Mouse (Mus musculus): ENCODE data around the gene Slc25a38. TPM values are rescaled to one million over a fixed set of nuclear protein-coding genes. Genes with fewer than 3 reads are reported as not detected.

Gene Slc25a38
- polyA plus RNA-seq, 1 experiment from 2014 or later, result 46.6 TPM

DNA sequence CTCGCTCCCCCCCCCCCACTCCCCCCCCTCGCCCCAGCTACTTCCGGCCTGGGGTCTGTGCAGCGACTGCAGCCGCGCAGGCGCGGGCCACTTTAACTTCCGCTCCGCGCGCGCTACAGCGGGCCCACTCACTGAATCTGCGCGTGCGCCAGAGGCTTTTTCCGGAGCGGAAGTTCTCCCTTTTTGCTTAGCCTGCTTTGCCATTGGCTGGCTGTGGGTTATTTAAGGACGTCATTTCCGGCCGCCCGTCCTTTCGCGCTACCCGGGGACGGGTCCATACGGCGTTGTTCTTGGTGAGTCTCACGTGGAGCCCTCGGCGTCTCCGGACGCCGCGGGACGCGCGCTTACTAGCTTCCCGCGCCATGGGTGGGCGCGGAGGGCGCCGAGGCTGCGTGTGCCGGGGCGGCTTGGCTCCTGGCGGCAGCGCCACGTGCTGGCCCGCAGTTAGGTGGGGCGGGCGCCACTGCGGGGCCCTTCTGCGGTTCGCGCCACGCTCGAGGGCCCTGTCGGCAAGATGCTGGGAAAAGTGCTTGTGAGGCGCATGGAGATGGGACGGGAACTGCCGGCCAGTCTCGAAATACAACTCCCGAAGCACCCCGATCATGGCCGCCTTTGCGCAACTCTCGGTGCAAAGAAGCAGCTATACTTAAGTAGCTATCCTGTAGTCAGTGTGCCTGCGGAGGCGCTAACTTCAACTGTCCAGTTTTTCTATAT is 17.5 kb downstream of the Slc25a38 start, which contains the start of gene Rpsa:
Gene Rpsa (plus strand): TSS at position 152 of the 714 bp plus-strand sequence.
- peak within 1 kb of the TSS; percentile 88 for H3K27ac ChIP-seq (replicated peaks)
- H3K9ac ChIP-seq (replicated peaks), result peak within 1 kb of the TSS; percentile 98
- ATAC-seq (ENCODE audit: low FRiP score), result peak; percentile 96
- H3K4me2 ChIP-seq, result peak within 1 kb of the TSS; percentile 85
- peaks cover 20% of the 10 kb centered on the region for H3K4me1 ChIP-seq
- no peaks in the 10 kb centered on the region for H3K27me3 ChIP-seq (replicated peaks)
- no peaks in the 10 kb centered on the region for H3K9me3 ChIP-seq (replicated peaks)
- H3K36me3 ChIP-seq, result peaks cover 53% of the 10 kb centered on the region
- under 1% methylated on average over 66 of the region's 72 CpGs for WGBS
- H3K4me3 ChIP-seq (replicated peaks), result peak within 1 kb of the TSS; percentile 100

DNA sequence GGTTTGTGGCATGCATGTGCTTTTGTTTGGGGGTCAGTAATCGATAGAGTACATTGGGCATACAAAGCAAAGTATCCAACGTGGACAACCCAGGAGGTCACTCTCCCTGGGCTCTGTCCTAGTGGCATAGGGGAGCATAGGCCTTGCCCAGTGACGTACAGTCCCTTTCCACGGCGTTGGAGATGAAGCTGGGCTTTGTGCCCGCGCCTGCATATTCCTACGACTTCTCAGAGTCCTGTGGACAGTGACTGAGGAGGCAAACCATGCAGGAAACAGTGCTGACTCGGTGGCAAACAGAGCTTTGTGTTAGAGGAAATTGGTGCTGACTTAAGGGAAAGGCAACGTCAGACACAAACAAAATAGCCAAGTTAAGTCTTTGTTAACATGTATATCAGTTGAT is 19.1 kb downstream of the Slc25a38 start:
- H3K27me3 ChIP-seq (replicated peaks), result no peaks in the 10 kb centered on the region
- H3K9ac ChIP-seq (replicated peaks), result peak overlapping the region; percentile 98; the same call in 1 of the 2 replicates
- no peaks in the 10 kb centered on the region for H3K9me3 ChIP-seq (replicated peaks)
- H3K36me3 ChIP-seq, result peaks cover 43% of the 10 kb centered on the region
- ATAC-seq (ENCODE audit: low FRiP score), result no peak
- H3K4me3 ChIP-seq (replicated peaks), result peak overlapping the region; percentile 100
- H3K4me1 ChIP-seq, result peaks cover 20% of the 10 kb centered on the region
- H3K27ac ChIP-seq (replicated peaks), result no peak overlapping the region
- H3K4me2 ChIP-seq, result peak overlapping the region; percentile 85
- WGBS, result 75% methylated on average over 10 of the region's 10 CpGs

- Histone ChIP-seq H3K36me3 (peaks cover 42% of the 10 kb centered on the region), H3K27me3 (replicated peaks) (no peaks in the 10 kb centered on the region), H3K4me3 (replicated peaks) (no peak overlapping the region), H3K27ac (replicated peaks) (no peak overlapping the region), H3K9ac (replicated peaks) (no peak overlapping the region), H3K9me3 (replicated peaks) (no peaks in the 10 kb centered on the region), H3K4me2 (no peak overlapping the region), H3K4me1 (peaks cover 19% of the 10 kb centered on the region)
- no peak for ATAC-seq (ENCODE audit: low FRiP score)
- 90% methylated on average over 3 of the region's 3 CpGs for WGBS
Measured at GRCm38 (mm10) chr9:120131784-120132288, 21.7 kb downstream of the Slc25a38 start.

DNA sequence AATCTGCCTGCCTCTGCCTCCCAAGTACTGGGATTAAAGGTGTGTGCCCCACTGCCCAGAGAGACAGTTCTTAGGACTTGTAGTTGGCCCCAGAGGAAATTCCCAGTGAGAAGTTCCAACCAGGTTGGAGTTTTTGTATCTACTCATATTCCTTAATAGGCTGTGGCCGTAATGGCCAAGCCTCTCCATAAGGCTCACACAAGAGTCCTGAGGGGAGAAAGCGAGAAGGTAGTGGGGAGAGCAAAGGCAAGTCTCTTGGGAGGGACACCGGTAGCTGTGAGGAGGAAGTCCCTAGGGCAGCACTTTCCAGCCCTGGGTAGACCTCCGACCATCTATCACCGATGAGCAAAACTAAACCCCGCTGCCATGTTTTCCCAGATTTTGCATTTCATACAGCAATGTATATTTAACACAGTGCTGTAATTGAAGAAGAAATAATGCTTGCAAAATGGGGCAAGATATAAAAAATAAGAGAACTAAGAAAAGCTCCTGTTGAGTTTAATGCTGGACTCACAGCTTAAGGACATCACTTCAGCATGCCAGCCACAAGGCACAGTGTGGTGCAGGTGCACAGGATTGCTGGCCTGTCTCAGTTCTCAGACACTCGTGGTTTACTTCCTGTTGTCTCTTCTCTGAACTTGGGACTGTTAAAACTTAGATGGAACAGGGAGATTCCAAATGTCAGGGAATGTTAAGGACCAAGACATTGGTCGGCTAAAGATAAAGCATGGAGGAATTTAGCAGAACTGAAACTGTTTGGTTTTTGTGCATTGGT is 23.0 kb downstream of the Slc25a38 start:
- peaks cover 16% of the 10 kb centered on the region for H3K4me1 ChIP-seq
- H3K36me3 ChIP-seq, result peaks cover 42% of the 10 kb centered on the region
- H3K4me2 ChIP-seq, result no peak overlapping the region
- H3K4me3 ChIP-seq (replicated peaks), result no peak overlapping the region
- no peaks in the 10 kb centered on the region for H3K27me3 ChIP-seq (replicated peaks)
- ATAC-seq (ENCODE audit: low FRiP score), result no peak
- WGBS, result 44% methylated on average over 8 of the region's 8 CpGs
- H3K27ac ChIP-seq (replicated peaks), result no peak overlapping the region
- no peaks in the 10 kb centered on the region for H3K9me3 ChIP-seq (replicated peaks)
- H3K9ac ChIP-seq (replicated peaks), result no peak overlapping the region

- no peak overlapping the region for H3K9ac ChIP-seq (replicated peaks)
Measured at GRCm38 (mm10) chr9:120133755-120134475, 23.7 kb downstream of the Slc25a38 start.

DNA sequence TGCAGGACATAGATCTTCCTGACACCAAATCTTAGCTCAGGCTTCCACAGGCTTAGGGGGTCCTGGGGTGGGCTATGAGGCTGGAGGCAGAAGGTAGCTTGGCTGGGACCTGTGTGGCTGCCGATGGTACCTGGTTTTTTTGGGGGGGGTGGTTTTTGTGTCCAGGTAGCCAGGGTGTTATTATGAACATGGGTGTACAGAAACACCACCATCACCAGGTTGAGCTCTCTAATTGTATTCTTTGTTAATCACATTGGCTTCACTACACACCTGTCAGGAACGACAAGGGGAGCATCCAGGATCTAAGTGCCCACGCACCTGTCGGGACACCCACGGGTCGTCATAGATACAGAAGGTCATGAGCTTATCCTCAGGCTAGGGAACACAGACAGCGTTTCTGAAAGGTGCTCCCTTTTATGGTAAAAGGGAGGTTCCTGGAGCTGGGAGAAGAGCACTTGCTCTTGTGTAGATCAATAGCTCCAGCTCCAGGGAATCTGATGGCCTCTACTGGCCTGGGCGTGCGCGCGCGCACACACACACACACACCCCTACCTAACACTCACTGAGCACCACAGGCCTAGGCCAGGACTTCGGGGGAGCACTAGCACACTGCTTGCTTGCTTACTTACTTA is 24.5 kb downstream of the Slc25a38 start:
- Histone ChIP-seq H3K9ac (replicated peaks) (no peak overlapping the region), H3K9me3 (replicated peaks) (no peaks in the 10 kb centered on the region), H3K27me3 (replicated peaks) (no peaks in the 10 kb centered on the region), H3K4me2 (no peak overlapping the region), H3K36me3 (peaks cover 32% of the 10 kb centered on the region), H3K4me1 (peaks cover under 1% of the 10 kb centered on the region), H3K4me3 (replicated peaks) (no peak overlapping the region), H3K27ac (replicated peaks) (no peak overlapping the region)
- WGBS, result 86% methylated on average over 13 of the region's 13 CpGs
- ATAC-seq (ENCODE audit: low FRiP score), result no peak

More at GRCm38 (mm10) chr9:120133755-120134475, 23.7 kb downstream of the Slc25a38 start:
- no peak overlapping the region for H3K4me2 ChIP-seq
- no peak overlapping the region for H3K27ac ChIP-seq (replicated peaks)
- H3K36me3 ChIP-seq, result peaks cover 39% of the 10 kb centered on the region
- H3K4me1 ChIP-seq, result peaks cover 8% of the 10 kb centered on the region
- 64% methylated on average over 6 of the region's 6 CpGs for WGBS
- no peaks in the 10 kb centered on the region for H3K9me3 ChIP-seq (replicated peaks)
- H3K4me3 ChIP-seq (replicated peaks), result no peak overlapping the region
- H3K27me3 ChIP-seq (replicated peaks), result no peaks in the 10 kb centered on the region
- no peak for ATAC-seq (ENCODE audit: low FRiP score)

- WGBS, result 93% methylated on average over 11 of the region's 11 CpGs
- no peaks in the 10 kb centered on the region for H3K4me1 ChIP-seq
- no peak overlapping the region for H3K9ac ChIP-seq (replicated peaks)
- ATAC-seq (ENCODE audit: low FRiP score), result no peak
- no peak overlapping the region for H3K27ac ChIP-seq (replicated peaks)
- H3K27me3 ChIP-seq (replicated peaks), result no peaks in the 10 kb centered on the region
- no peak overlapping the region for H3K4me3 ChIP-seq (replicated peaks)
- H3K36me3 ChIP-seq, result peaks cover 27% of the 10 kb centered on the region
- no peaks in the 10 kb centered on the region for H3K9me3 ChIP-seq (replicated peaks)
- no peak overlapping the region for H3K4me2 ChIP-seq
Measured at GRCm38 (mm10) chr9:120135454-120135853, 25.3 kb downstream of the Slc25a38 start.

GRCm38 (mm10) chr9:120140652-120141051 is 30.5 kb downstream of the Slc25a38 start:
- Histone ChIP-seq H3K4me2 (no peak overlapping the region), H3K4me3 (replicated peaks) (no peak overlapping the region), H3K9ac (replicated peaks) (no peak overlapping the region), H3K36me3 (no peaks in the 10 kb centered on the region), H3K9me3 (replicated peaks) (no peaks in the 10 kb centered on the region), H3K27me3 (replicated peaks) (no peaks in the 10 kb centered on the region), H3K4me1 (no peaks in the 10 kb centered on the region), H3K27ac (replicated peaks) (no peak overlapping the region)
- 11% methylated on average over 4 of the region's 4 CpGs for WGBS
- ATAC-seq (ENCODE audit: low FRiP score), result peak; percentile 65; the same call in 1 of the 2 replicates

DNA sequence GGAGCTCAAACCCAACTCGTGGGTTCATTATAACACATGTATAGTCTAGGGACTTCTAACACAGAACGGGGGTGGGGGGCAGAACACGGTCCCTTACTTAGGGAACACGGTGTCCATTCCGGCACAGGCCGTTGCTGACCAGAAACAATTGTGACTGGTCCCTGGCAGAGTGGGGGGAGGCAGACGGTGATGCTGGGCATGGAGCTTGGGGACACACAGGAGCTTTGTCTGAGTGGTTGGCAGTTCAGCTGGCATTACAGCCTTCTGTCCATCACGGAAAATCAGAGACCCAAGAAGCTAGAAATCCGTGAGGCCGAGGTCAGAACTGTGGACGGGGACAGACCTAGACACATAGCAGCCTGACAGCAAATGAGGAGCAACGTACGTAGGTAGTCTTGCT is 34.3 kb downstream of the Slc25a38 start:
- no peak for ATAC-seq (ENCODE audit: low FRiP score)
- no peak overlapping the region for H3K4me2 ChIP-seq
- no peaks in the 10 kb centered on the region for H3K4me1 ChIP-seq
- H3K9me3 ChIP-seq (replicated peaks), result no peaks in the 10 kb centered on the region
- H3K27me3 ChIP-seq (replicated peaks), result no peaks in the 10 kb centered on the region
- H3K4me3 ChIP-seq (replicated peaks), result no peak overlapping the region
- H3K9ac ChIP-seq (replicated peaks), result no peak overlapping the region
- 89% methylated on average over 13 of the region's 13 CpGs for WGBS
- H3K27ac ChIP-seq (replicated peaks), result no peak overlapping the region
- no peaks in the 10 kb centered on the region for H3K36me3 ChIP-seq

- H3K4me1 ChIP-seq, result no peaks in the 10 kb centered on the region
- H3K4me2 ChIP-seq, result no peak within 1 kb of the TSS
- no peak within 1 kb of the TSS for H3K27ac ChIP-seq (replicated peaks)
- no peaks in the 10 kb centered on the region for H3K36me3 ChIP-seq
- no peaks in the 10 kb centered on the region for H3K9me3 ChIP-seq (replicated peaks)
- no peak within 1 kb of the TSS for H3K4me3 ChIP-seq (replicated peaks)
- WGBS, result 34% methylated on average over 11 of the region's 11 CpGs
- no peak within 1 kb of the TSS for H3K9ac ChIP-seq (replicated peaks)
- ATAC-seq (ENCODE audit: low FRiP score), result no peak
- H3K27me3 ChIP-seq (replicated peaks), result no peaks in the 10 kb centered on the region
Measured at GRCm38 (mm10) chr9:120149222-120149828, 39.2 kb downstream of the Slc25a38 start, which contains the start of gene Mobp. TSS of gene Mobp (plus strand) at chr9:120149707.

- Histone ChIP-seq H3K4me2 (no peak overlapping the region), H3K36me3 (no peaks in the 10 kb centered on the region), H3K27ac (replicated peaks) (no peak overlapping the region), H3K9ac (replicated peaks) (no peak overlapping the region), H3K4me1 (no peaks in the 10 kb centered on the region), H3K27me3 (replicated peaks) (no peaks in the 10 kb centered on the region), H3K9me3 (replicated peaks) (no peaks in the 10 kb centered on the region), H3K4me3 (replicated peaks) (no peak overlapping the region)
- ATAC-seq (ENCODE audit: low FRiP score), result no peak
- 85% methylated on average over 5 of the region's 5 CpGs for WGBS
Measured at GRCm38 (mm10) chr9:120151152-120151551, 41.0 kb downstream of the Slc25a38 start.

Measured in neural tube, embryonic 15.5 days (tissue).